Mouse (Mus musculus) megakaryocyte, embryonic 14.5 days (primary cell): ENCODE measurements around the gene AA467197. TPM values are rescaled to one million over a fixed set of nuclear protein-coding genes. Genes with fewer than 3 reads are reported as not detected.

ENCODE experiments used
- H3K27me3 ChIP-seq: replicated peaks from 2 replicates; pipeline ENCODE3; 2012; ENCODE audit warnings: inconsistent platforms
- H3K36me3 ChIP-seq: replicated peaks from 2 replicates; pipeline ENCODE3; 2012; ENCODE audit warnings: low read length, inconsistent platforms, mixed read lengths
- H3K4me1 ChIP-seq: 2 replicates; pipeline ENCODE4 v1.6.1; 2012; ENCODE audit warnings: inconsistent platforms
- H3K4me3 ChIP-seq: replicated peaks from 2 replicates; pipeline ENCODE3; 2012; ENCODE audit warnings: moderate library complexity, mild to moderate bottlenecking, inconsistent platforms
- H3K9me3 ChIP-seq: 2 replicates; pipeline ENCODE4 v1.6.1; 2012; ENCODE audit warnings: inconsistent platforms
- FLI1 ChIP-seq: IDR thresholded peaks from 2 replicates; pipeline ENCODE4 v1.6.1; 2012; ENCODE audit warnings: low read length, inconsistent platforms, mixed read lengths
- GATA1 ChIP-seq: IDR thresholded peaks from 3 replicates; pipeline ENCODE4 v1.6.1; 2012; ENCODE audit warnings: mixed read lengths, low read length, inconsistent platforms, borderline replicate concordance
- polyA plus RNA-seq: library from polyadenylated mRNA; stranded (reverse); fragments of >175 nt; gene quantifications from 2 replicates; pipeline ENCODE4 v1.2.3, GENCODE M21; 2012; ENCODE audit warnings: low replicate concordance; ENCODE audit not compliant: insufficient read depth

AA467197 gene
- not detected in 2 replicates for polyA plus RNA-seq

DNA sequence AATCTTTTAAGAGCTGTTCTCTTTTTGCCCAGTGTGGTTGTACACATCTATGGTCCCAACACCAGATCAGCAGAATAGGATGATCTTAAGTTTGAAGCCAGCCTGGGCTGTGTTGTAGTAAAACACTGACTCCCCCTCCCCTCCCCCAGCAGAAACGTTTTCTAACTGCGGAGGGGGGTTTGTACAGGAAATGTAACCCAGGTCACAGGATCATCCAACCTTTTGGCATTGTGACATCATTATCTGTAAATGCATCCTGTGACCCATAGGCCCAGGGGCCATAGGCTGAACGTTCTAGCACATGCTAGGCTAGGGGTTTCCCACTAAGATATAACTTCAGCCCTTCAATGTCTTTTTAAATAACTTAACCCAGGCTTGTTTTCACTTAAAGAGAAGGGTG, at the start of gene AA467197:
TSS of gene AA467197 (plus strand) at position 301 of the 400 bp plus-strand sequence.
- Histone ChIP-seq H3K36me3 (peaks cover 21% of the 10 kb centered on the region), H3K27me3 (peaks cover 23% of the 10 kb centered on the region), H3K4me1 (peaks cover 6% of the 10 kb centered on the region), H3K9me3 (no peaks in the 10 kb centered on the region), H3K4me3 (peak within 1 kb of the TSS; percentile 87)
- TF ChIP-seq FLI1 (no peak), GATA1 (no peak)

DNA sequence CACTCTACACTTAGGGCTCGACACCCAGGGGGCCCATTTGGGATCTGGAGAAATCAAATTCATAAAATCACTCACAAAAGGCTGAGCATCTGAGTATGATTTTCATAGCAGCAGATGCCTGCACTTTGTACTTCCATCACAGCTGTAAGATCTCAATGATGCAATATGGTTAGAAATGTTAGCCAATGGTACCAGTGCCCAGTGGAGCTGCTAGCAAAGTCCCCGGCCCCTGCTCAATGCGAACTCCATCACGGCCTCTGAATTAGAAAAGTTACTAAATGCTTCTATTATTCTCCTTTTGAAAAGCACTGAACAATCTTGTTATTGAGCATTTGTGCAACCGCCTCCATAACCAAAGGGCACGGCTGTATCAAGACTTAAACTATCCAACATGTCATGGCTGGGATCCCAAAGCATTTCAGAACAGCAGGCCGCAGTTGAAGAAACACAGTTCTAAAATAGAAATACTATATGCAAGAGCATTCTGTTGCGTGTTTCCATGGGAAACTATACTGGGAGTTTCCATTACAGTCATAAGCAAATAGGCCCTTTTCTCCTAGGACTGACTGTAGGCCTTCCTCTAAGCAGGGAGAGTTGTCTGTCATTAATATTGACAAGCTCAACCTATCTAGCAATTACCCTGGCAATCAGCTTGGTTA, 48.8 kb upstream of the AA467197 start:
- H3K4me3 ChIP-seq: no peak overlapping the region
- no peaks in the 10 kb centered on the region; the same call in 1 of the 2 replicates for H3K4me1 ChIP-seq
- no peaks in the 10 kb centered on the region for H3K9me3 ChIP-seq
- TF ChIP-seq FLI1 (no peak), GATA1 (no peak)
- peaks cover 7% of the 10 kb centered on the region for H3K27me3 ChIP-seq
- no peaks in the 10 kb centered on the region for H3K36me3 ChIP-seq

DNA sequence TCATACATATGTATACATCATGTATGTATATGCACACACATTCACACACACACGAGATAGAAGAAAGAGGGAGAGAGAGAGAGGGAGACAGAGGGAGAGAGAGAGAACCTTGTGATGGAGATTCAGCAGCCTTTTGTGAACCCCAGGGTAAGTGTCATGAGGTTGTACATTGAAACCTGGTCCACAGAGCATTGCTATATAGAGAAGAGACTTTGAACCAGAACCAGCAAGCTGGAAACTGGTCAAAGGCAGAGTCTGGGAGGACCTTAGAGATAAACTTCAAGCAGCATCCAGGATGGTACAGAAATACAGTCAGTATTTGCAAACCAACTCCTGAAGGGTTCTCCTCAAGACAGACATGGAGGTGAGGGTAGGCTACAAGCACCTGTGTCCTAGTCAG, 46.4 kb upstream of the AA467197 start:
- H3K4me1 ChIP-seq: no peaks in the 10 kb centered on the region; the same call in 1 of the 2 replicates
- H3K9me3 ChIP-seq: no peaks in the 10 kb centered on the region
- TF ChIP-seq FLI1: no peak
- TF ChIP-seq GATA1: no peak
- H3K4me3 ChIP-seq: no peak overlapping the region
- peaks cover 2% of the 10 kb centered on the region for H3K36me3 ChIP-seq
- H3K27me3 ChIP-seq: peaks cover 7% of the 10 kb centered on the region

DNA sequence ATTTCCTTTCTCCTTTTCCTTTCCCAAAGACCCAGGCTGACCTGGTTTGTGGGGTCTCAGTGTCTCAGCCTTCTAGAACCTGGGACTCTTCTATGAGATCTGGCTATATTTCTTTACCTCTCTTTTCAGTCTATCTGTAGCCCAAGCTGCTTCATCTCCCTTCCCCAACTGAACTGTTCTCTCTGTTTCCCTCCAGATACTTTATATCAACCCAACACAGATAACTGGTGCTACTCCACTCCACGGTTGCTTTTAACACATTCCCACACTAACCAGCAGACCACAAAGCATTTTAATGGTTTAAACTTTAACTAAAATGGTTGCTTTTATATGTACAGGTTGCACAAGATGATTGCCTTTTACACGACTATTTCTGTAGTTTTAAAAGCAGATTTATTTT, 45.6 kb upstream of the AA467197 start:
- TF ChIP-seq FLI1 (no peak), GATA1 (no peak)
- H3K4me1 ChIP-seq: no peaks in the 10 kb centered on the region; the same call in 1 of the 2 replicates
- peaks cover 3% of the 10 kb centered on the region for H3K36me3 ChIP-seq
- H3K9me3 ChIP-seq: no peaks in the 10 kb centered on the region
- H3K4me3 ChIP-seq: no peak overlapping the region
- H3K27me3 ChIP-seq: peaks cover 7% of the 10 kb centered on the region

DNA sequence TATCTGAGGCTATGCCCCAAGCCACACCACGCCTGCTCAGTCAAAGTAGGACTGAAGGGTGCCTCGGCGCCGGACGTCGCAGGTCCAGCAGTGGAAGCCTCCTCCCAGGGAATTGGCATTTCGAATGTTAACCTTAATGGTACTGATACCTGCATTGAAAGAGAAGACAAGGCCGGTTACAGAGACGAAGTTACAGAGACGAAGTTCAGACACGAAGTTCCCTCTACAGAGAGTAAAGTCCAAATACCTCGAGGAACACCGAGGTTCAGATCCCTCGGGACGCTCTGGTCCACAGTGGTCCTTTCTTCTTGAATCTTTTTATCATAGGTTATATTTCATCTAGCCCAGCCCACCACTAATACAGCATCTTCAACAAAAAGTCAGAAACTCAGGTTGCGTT, 41.3 kb upstream of the AA467197 start:
- Histone ChIP-seq H3K9me3 (no peaks in the 10 kb centered on the region), H3K36me3 (peaks cover 15% of the 10 kb centered on the region), H3K4me1 (no peaks in the 10 kb centered on the region; the same call in 1 of the 2 replicates), H3K4me3 (no peak overlapping the region), H3K27me3 (peaks cover 2% of the 10 kb centered on the region)
- TF ChIP-seq GATA1: no peak
- no peak for TF ChIP-seq FLI1

DNA sequence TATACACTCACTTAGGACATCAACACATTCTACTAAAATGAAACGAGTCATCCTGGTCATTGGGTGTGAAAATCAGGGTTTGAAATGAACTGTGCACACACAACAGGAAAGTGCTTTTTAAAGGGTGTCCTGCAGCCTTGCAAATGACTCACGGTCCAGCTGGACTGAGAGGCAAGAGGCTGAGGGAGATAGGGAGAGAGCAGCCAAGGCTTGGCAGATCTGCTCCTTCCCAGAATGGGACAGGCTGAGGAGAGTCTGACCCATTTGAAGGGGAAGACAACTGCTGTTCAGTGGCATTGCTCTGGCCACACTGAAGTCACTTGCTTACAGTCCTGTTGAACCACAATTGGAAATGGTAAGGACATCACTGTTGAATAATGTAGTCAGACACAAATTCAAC, 37.0 kb upstream of the AA467197 start:
- Histone ChIP-seq H3K9me3 (no peaks in the 10 kb centered on the region), H3K4me3 (no peak overlapping the region), H3K36me3 (peaks cover 19% of the 10 kb centered on the region), H3K4me1 (no peaks in the 10 kb centered on the region), H3K27me3 (no peaks in the 10 kb centered on the region)
- TF ChIP-seq FLI1 (no peak), GATA1 (no peak)

DNA sequence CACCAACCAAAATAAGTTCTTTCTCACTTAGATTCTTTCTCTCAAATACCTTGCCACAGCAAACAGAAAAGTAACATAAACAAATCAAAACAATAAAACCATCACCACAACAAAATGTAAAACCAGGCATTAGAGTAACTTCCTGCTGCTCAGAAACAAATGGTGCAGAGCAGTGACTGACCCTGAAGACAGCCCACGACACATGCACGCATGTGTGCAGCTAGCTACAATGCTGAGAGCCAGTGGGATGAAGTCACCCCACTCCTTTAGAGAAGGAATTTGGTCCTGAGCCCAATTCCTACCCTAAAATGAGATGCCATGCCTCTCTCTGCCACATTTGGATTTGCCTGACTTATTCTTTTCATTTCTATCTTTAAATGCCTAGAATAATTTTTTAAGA, 35.4 kb upstream of the AA467197 start:
- Histone ChIP-seq H3K27me3 (no peaks in the 10 kb centered on the region), H3K4me1 (no peaks in the 10 kb centered on the region), H3K9me3 (no peaks in the 10 kb centered on the region), H3K4me3 (no peak overlapping the region), H3K36me3 (peaks cover 17% of the 10 kb centered on the region)
- no peak for TF ChIP-seq FLI1
- TF ChIP-seq GATA1: no peak

DNA sequence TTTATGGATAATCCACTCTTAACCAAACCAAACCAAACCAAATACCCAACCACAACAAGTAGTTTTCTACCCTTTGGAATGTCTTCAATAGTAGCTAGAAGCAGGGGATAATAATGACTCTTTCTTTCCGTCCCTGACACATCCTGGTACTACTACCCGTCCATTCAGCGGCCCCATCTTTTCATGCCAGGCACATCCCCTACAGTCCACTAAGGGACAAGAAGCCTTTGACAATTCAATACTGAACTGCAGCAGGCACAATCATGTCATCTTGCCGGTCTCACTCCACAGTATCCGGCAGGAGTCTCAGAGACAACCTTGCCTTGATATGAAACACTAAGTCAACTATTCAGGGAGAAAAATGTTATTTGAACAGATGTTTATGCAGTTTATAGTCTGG, 31.0 kb upstream of the AA467197 start:
- TF ChIP-seq GATA1 (no peak), FLI1 (no peak)

DNA sequence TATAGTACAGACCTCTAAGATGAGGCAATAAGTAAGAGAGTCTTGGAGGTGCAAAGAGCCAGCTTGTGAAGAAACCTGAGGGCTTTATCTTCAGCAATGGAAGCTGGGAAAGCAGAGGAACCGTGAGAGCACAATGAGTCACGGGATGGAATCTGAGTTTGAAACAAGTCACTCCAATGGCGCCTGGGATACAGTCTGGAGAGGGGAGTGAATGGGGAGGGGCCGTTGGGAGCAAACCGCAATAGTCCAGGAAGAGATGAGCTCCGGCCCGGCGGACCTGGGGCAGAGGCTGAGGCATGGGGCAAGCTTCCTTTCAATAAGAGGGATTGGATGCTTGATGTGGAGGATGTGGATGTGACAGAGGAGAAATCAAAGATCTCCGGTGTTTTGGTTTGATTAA, 28.0 kb upstream of the AA467197 start:
- Histone ChIP-seq H3K9me3 (no peaks in the 10 kb centered on the region), H3K36me3 (no peaks in the 10 kb centered on the region), H3K4me1 (peaks cover 15% of the 10 kb centered on the region), H3K27me3 (peaks cover 15% of the 10 kb centered on the region), H3K4me3 (no peak overlapping the region)
- no peak for TF ChIP-seq GATA1
- no peak for TF ChIP-seq FLI1

More for the DNA sequence above, 31.0 kb upstream of the AA467197 start:
- peaks cover 6% of the 10 kb centered on the region for H3K27me3 ChIP-seq
- H3K4me1 ChIP-seq: peaks cover 7% of the 10 kb centered on the region
- peaks cover 5% of the 10 kb centered on the region for H3K36me3 ChIP-seq
- no peaks in the 10 kb centered on the region for H3K9me3 ChIP-seq
- H3K4me3 ChIP-seq: no peak overlapping the region

DNA sequence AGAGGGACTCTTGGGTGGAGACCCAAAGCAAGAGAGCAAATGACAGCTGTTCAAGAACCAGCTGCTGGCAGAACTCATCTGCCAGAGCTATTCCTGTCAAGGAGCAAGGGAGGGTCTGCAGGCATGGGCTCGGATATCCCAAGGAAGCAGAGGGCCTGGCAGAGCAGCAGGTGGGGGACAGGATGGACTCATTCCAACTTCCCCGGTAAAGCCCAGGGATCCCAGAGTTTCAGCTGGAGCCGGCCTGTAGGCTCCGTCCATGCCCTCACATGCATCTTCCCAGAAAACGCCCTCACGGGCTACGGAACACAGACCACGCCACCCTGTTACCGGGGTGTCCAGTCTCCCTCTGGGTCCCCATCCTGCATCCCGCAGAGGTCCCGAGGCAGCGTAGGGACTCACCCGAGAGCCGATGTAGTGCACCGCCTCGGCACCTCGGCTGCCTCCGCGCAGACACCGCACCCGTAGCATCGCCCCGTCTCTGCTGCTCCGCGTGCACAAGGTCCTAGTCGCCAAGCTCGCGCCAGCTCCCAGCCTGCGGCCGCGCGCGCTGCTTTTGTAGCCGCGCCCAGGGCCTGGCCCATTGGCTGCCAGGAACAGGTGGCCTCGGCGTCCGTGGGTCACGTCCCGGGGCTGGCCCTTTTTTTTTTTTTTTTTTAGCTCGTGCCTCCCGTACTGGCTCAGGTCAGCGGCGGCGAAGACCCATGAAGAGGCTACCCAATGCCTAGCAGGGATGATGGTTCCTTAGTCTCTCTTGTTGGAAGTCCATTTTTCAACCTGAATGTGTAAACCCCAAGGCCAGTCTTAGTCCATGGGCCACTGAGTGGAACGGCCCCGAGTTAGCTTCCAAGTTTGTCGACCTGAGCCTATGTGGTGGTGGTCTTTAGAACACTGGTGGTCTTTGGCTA, 25.8 kb upstream of the AA467197 start, which contains the start of gene Gatm:
TSS of gene Gatm (minus strand) at position 558 of the 908 bp plus-strand sequence.
- no peaks in the 10 kb centered on the region for H3K9me3 ChIP-seq
- TF ChIP-seq FLI1: no peak
- no peak for TF ChIP-seq GATA1
- H3K27me3 ChIP-seq: peaks cover 15% of the 10 kb centered on the region
- H3K4me3 ChIP-seq: peak within 1 kb of the TSS; percentile 93
- H3K36me3 ChIP-seq: no peaks in the 10 kb centered on the region
- H3K4me1 ChIP-seq: peaks cover 15% of the 10 kb centered on the region
